Mouse (Mus musculus): ENCODE data around the gene Myh9.

GRCm38 (mm10) chr15:77847826-77848225, 5.9 kb upstream of the Myh9 start:
- TF ChIP-seq CTCF (IDR thresholded peaks at IDR 0.05; ENCODE audit: low read depth) = no peak
- no peak for TF ChIP-seq EP300 (IDR thresholded peaks at IDR 0.05; ENCODE audit: low read depth)

Measured in heart, postnatal 0 days (tissue).